Mouse (Mus musculus) neural tube, embryonic 11.5 days (tissue): ENCODE data around the gene Zfp758. TPM values are rescaled to one million over a fixed set of nuclear protein-coding genes. Genes with fewer than 3 reads are reported as not detected.

Experiments used
- ATAC-seq: fragments of 200-750 bp; cut with Nextera tagmentation; 2 replicates; pipeline ENCODE4 v1.8.0; 2017; ENCODE audit warnings: moderate number of reproducible peaks, mild to moderate bottlenecking, moderate TSS enrichment, moderate library complexity; ENCODE audit not compliant: insufficient read depth, low FRiP score, low TSS enrichment
- DNase-seq: peaks from one replicate; pipeline ENCODE4 v3.0.0-alpha.2; 2015; ENCODE audit warnings: low spot score
- H3K27ac ChIP-seq: fragments of 300-500 bp; sonication (generic); 2 replicates; pipeline ENCODE4 v1.5.1; 2014; ENCODE audit warnings: low read depth, mild to moderate bottlenecking, low read length
- H3K27me3 ChIP-seq: fragments of 300-500 bp; sonication (generic); 2 replicates; pipeline ENCODE4 v1.6.1; 2014; ENCODE audit warnings: mild to moderate bottlenecking, low read length, mixed read lengths; ENCODE audit not compliant: control insufficient read depth, insufficient read depth
- H3K36me3 ChIP-seq: fragments of 300-500 bp; sonication (generic); 2 replicates; pipeline ENCODE4 v1.6.1; 2014; ENCODE audit warnings: mild to moderate bottlenecking, low read length, moderate library complexity, mixed read lengths; ENCODE audit not compliant: control insufficient read depth, insufficient read depth
- H3K4me1 ChIP-seq: fragments of 300-500 bp; sonication (generic); 2 replicates; pipeline ENCODE4 v1.6.1; 2014; ENCODE audit warnings: low read length, mixed read lengths; ENCODE audit not compliant: control insufficient read depth, insufficient read depth
- H3K4me2 ChIP-seq: fragments of 300-500 bp; sonication (generic); 2 replicates; pipeline ENCODE4 v1.6.1; 2014; ENCODE audit warnings: low read depth, mild to moderate bottlenecking, moderate library complexity
- H3K4me3 ChIP-seq: fragments of 300-500 bp; sonication (generic); 2 replicates; pipeline ENCODE4 v1.5.1; 2014; ENCODE audit warnings: low read depth, low read length
- H3K9ac ChIP-seq: fragments of 300-500 bp; sonication (generic); 2 replicates; pipeline ENCODE4 v1.6.1; 2014; ENCODE audit warnings: mild to moderate bottlenecking, low read length
- H3K9me3 ChIP-seq: fragments of 300-500 bp; sonication (generic); 2 replicates; pipeline ENCODE4 v1.6.1; 2016; ENCODE audit warnings: low read length; ENCODE audit not compliant: control insufficient read depth
- WGBS: fragments of 180-500 bp; shearing (Covaris S2); extraction: QIAGEN DNeasy Blood & Tissue Kit; methylation state at CpG from one replicate; pipeline ENCODE4 v1.1.7; 2014; 5-methylcytosine and 5-hydroxymethylcytosine counted together
- polyA plus RNA-seq: library from polyadenylated mRNA; unstranded; fragments of >200 nt; fragmentation: Nextera tagmentation; extraction: Ambion mirVana; gene quantifications from 2 replicates; pipeline ENCODE4 v1.2.1, GENCODE M21; 2014

Zfp758 gene
- polyA plus RNA-seq, 1 experiment from 2014 or later: 8.9 TPM

DNA sequence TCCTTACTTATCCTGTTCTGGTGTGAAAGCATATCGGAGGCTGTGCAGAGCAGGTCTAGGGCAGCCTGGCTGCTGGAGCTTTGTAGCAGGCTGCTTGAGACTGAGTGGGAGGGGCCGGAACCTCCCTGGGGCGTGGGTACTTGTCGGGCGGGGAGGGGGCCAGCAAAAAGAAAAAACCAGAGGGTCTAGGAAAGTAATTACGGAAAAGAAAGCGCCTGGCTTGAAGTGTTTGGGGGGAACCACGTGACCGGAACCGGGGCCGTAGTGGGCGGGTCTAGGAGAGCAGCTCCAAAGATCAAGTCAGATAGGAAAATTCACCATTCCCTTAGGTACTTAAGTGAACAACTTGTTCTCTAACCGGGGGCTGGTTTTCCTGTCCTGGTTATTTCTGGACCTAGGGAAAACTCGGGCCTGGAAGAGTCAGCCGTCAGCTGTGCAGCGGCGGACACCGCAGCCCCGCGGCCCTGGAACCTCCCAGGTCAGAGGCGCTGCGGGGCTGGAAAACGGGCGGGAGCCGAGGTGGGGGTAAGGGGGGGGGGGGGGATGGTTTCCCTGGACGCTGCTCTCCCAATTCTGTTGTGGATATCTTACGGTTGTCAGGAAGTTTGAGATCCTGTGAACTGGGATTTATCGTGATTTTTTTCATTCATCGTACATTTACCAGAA, 62.8 kb downstream of the Zfp758 start, which contains the start of gene Zfp946:
Zfp946 (plus strand) TSS at position 271 of the 666 bp plus-strand sequence.
- DNase-seq: peak; percentile 89
- H3K9ac ChIP-seq: peak within 1 kb of the TSS; percentile 81
- H3K27me3 ChIP-seq: no peaks in the 10 kb centered on the region
- peak; percentile 98 for ATAC-seq
- no peaks in the 10 kb centered on the region for H3K36me3 ChIP-seq
- peaks cover 3% of the 10 kb centered on the region; the same call in 1 of the 2 replicates for H3K4me1 ChIP-seq
- H3K4me2 ChIP-seq: peak within 1 kb of the TSS; percentile 65
- WGBS: under 1% methylated on average over 28 of the region's 29 CpGs
- peak within 1 kb of the TSS; percentile 62 for H3K4me3 ChIP-seq
- H3K27ac ChIP-seq: peak within 1 kb of the TSS; percentile 75
- no peaks in the 10 kb centered on the region for H3K9me3 ChIP-seq

DNA sequence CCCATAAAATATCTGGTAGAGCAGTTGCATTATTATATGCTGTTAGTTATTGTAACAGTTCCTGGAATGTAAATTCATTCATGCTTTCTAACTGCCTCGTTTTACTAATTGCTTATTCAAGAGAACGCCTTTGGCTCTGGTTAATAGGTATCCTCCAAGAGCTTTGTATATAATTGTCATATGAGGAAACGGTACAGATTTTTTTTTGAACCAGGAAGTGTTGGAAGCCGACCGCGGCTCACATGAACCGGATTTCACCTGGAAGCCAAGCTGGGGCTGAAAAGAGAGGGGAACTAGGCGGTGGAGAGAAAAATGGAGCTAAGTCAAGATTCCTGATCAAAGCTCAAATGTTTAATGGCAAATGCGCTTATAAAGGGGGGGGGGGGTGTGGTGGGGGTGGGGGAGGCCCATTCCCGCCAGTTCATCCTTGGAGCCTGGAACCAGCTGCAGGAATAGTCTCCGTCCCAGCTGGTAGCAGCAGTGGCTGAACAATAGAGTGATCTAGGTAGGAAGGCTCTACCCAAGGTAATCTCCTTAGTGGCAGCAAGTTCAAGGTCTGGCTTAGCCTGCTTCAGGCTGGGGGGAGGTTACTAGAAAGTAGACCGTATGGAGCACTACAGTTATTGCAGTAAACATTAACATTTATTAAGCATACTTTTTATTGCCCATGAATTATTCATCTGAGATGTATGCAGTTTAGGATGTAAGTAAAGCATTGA, 63.5 kb downstream of the Zfp758 start:
- H3K4me2 ChIP-seq: peak overlapping the region; percentile 65
- H3K9ac ChIP-seq: peak overlapping the region; percentile 81
- ATAC-seq (0 out of 2 replicates have a peak, but pooled peaks have one; percentile 5), DNase-seq (peak; percentile 10)
- H3K27ac ChIP-seq: peak overlapping the region; percentile 75
- H3K9me3 ChIP-seq: no peaks in the 10 kb centered on the region
- H3K27me3 ChIP-seq: no peaks in the 10 kb centered on the region
- H3K4me3 ChIP-seq: peak overlapping the region; percentile 62
- H3K4me1 ChIP-seq: peaks cover 3% of the 10 kb centered on the region; the same call in 1 of the 2 replicates
- WGBS: 5% methylated on average over 12 of the region's 12 CpGs
- H3K36me3 ChIP-seq: no peaks in the 10 kb centered on the region

Other genes starting within 250 kb of the Zfp758 start
- 2.0 and 2.1 TPM in 2 replicates for gene Zfp947, start 195.3 kb upstream of the Zfp758 start, polyA plus RNA-seq
- 3.0 and 3.2 TPM in 2 replicates for gene Zfp994, start 135.8 kb upstream of the Zfp758 start, polyA plus RNA-seq
- gene CT030661.1, start 46.6 kb upstream of the Zfp758 start, polyA plus RNA-seq: 11.9 and 12.8 TPM in 2 replicates
- gene Zfp944, start 53 bp upstream of the Zfp758 start, polyA plus RNA-seq: 14.5 and 17.7 TPM in 2 replicates
- 32.7 and 32.8 TPM in 2 replicates for gene Zfp946, start 62.8 kb downstream of the Zfp758 start, polyA plus RNA-seq
- gene Vmn2r111, start 212.0 kb downstream of the Zfp758 start, polyA plus RNA-seq: not detected in 2 replicates
- gene Vmn2r112, start 239.5 kb downstream of the Zfp758 start, polyA plus RNA-seq: not detected in 2 replicates